Mouse (Mus musculus): ENCODE measurements at regions not wholly inside any gene's neighbourhood (a gene's known extent, or its start where the extent isn't known, plus 50 kb on each side); places are given as distances from the start of the nearest gene placed in this dataset.
"Not testable (repeated sequence)": the region's sequence is repeated elsewhere in the genome, so short reads cannot be mapped to it uniquely, and the experiment has no call there.

- Histone ChIP-seq H3K9me3 (replicated peaks; ENCODE audit: control insufficient read depth, low read length) (no peaks in the 10 kb centered on the region), H3K36me3 (ENCODE audit: control insufficient read depth, insufficient read depth, low read length) (no peaks in the 10 kb centered on the region), H3K9ac (ENCODE audit: low read length) (no peak overlapping the region), H3K4me3 (replicated peaks; ENCODE audit: low read length) (no peak overlapping the region), H3K4me2 (ENCODE audit: low read depth, low read length) (no peak overlapping the region), H3K27ac (ENCODE audit: low read length) (no peak overlapping the region), H3K27me3 (ENCODE audit: control insufficient read depth, insufficient read depth, low read length) (no peaks in the 10 kb centered on the region), H3K4me1 (ENCODE audit: control insufficient read depth, insufficient read depth, low read length) (peaks cover 9% of the 10 kb centered on the region)
- WGBS, result 77% methylated on average over 2 of the region's 2 CpGs
- ATAC-seq (ENCODE audit: insufficient read depth, low FRiP score), result no peak
Observed at GRCm38 (mm10) chr13:26158703-26159102, 611.3 kb downstream of the Hdgfl1 start.

- H3K36me3 ChIP-seq (ENCODE audit: control insufficient read depth, insufficient read depth, low read length), result no peaks in the 10 kb centered on the region
- H3K4me2 ChIP-seq (ENCODE audit: low read depth, low read length), result peak overlapping the region; percentile 0; the same call in 1 of the 2 replicates
- no peak overlapping the region for H3K4me3 ChIP-seq (replicated peaks; ENCODE audit: low read length)
- no peaks in the 10 kb centered on the region for H3K9me3 ChIP-seq (replicated peaks; ENCODE audit: control insufficient read depth, low read length)
- peak overlapping the region; percentile 16; the same call in 1 of the 2 replicates for H3K27ac ChIP-seq (ENCODE audit: low read length)
- H3K9ac ChIP-seq (ENCODE audit: low read length), result 0 out of 2 replicates have a peak overlapping the region, but pooled peaks have one; percentile 38
- ATAC-seq (ENCODE audit: insufficient read depth, low FRiP score), result peak; percentile 95
- H3K27me3 ChIP-seq (ENCODE audit: control insufficient read depth, insufficient read depth, low read length), result no peaks in the 10 kb centered on the region
- peaks cover 9% of the 10 kb centered on the region for H3K4me1 ChIP-seq (ENCODE audit: control insufficient read depth, insufficient read depth, low read length)
- 29% methylated on average over 12 of the region's 12 CpGs for WGBS
Observed at GRCm38 (mm10) chr13:26154701-26155471, 615.1 kb downstream of the Hdgfl1 start.

- Histone ChIP-seq H3K27ac (ENCODE audit: low read length) (no peak overlapping the region), H3K36me3 (ENCODE audit: control insufficient read depth, insufficient read depth, low read length) (no peaks in the 10 kb centered on the region), H3K4me3 (replicated peaks; ENCODE audit: low read length) (no peak overlapping the region), H3K9ac (ENCODE audit: low read length) (no peak overlapping the region), H3K9me3 (replicated peaks; ENCODE audit: control insufficient read depth, low read length) (no peaks in the 10 kb centered on the region), H3K4me1 (ENCODE audit: control insufficient read depth, insufficient read depth, low read length) (peaks cover 9% of the 10 kb centered on the region), H3K27me3 (ENCODE audit: control insufficient read depth, insufficient read depth, low read length) (no peaks in the 10 kb centered on the region), H3K4me2 (ENCODE audit: low read depth, low read length) (no peak overlapping the region)
- ATAC-seq (ENCODE audit: insufficient read depth, low FRiP score), result no peak
- WGBS, result 56% methylated on average over 1 of the region's 1 CpGs
Observed at GRCm38 (mm10) chr13:26154251-26154650, 615.7 kb downstream of the Hdgfl1 start.

- H3K27ac ChIP-seq (ENCODE audit: low read length), result no peak overlapping the region
- H3K4me1 ChIP-seq (ENCODE audit: control insufficient read depth, insufficient read depth, low read length), result peaks cover 9% of the 10 kb centered on the region
- WGBS, result 87% methylated on average over 2 of the region's 2 CpGs
- H3K4me2 ChIP-seq (ENCODE audit: low read depth, low read length), result no peak overlapping the region
- no peaks in the 10 kb centered on the region for H3K36me3 ChIP-seq (ENCODE audit: control insufficient read depth, insufficient read depth, low read length)
- no peak for ATAC-seq (ENCODE audit: insufficient read depth, low FRiP score)
- H3K27me3 ChIP-seq (ENCODE audit: control insufficient read depth, insufficient read depth, low read length), result no peaks in the 10 kb centered on the region
- H3K9me3 ChIP-seq (replicated peaks; ENCODE audit: control insufficient read depth, low read length), result no peaks in the 10 kb centered on the region
- no peak overlapping the region for H3K4me3 ChIP-seq (replicated peaks; ENCODE audit: low read length)
- no peak overlapping the region for H3K9ac ChIP-seq (ENCODE audit: low read length)
Observed at GRCm38 (mm10) chr13:26153093-26153492, 616.9 kb downstream of the Hdgfl1 start.

- Histone ChIP-seq H3K4me2 (ENCODE audit: low read depth, low read length) (no peak overlapping the region), H3K9ac (ENCODE audit: low read length) (no peak overlapping the region), H3K27me3 (ENCODE audit: control insufficient read depth, insufficient read depth, low read length) (no peaks in the 10 kb centered on the region), H3K36me3 (ENCODE audit: control insufficient read depth, insufficient read depth, low read length) (no peaks in the 10 kb centered on the region), H3K4me3 (replicated peaks; ENCODE audit: low read length) (no peak overlapping the region), H3K27ac (ENCODE audit: low read length) (no peak overlapping the region), H3K9me3 (replicated peaks; ENCODE audit: control insufficient read depth, low read length) (no peaks in the 10 kb centered on the region), H3K4me1 (ENCODE audit: control insufficient read depth, insufficient read depth, low read length) (peaks cover 5% of the 10 kb centered on the region; the same call in 1 of the 2 replicates)
- ATAC-seq (ENCODE audit: insufficient read depth, low FRiP score), result no peak
- WGBS, result 31% methylated on average over 1 of the region's 1 CpGs
Observed at GRCm38 (mm10) chr13:26150426-26150825, 619.5 kb downstream of the Hdgfl1 start.

GRCm38 (mm10) chr13:26142811-26143210, 627.2 kb downstream of the Hdgfl1 start:
- Histone ChIP-seq H3K9me3 (replicated peaks; ENCODE audit: control insufficient read depth, low read length) (no peaks in the 10 kb centered on the region), H3K4me3 (replicated peaks; ENCODE audit: low read length) (no peak overlapping the region), H3K4me1 (ENCODE audit: control insufficient read depth, insufficient read depth, low read length) (no peaks in the 10 kb centered on the region), H3K27ac (ENCODE audit: low read length) (no peak overlapping the region), H3K4me2 (ENCODE audit: low read depth, low read length) (no peak overlapping the region), H3K36me3 (ENCODE audit: control insufficient read depth, insufficient read depth, low read length) (no peaks in the 10 kb centered on the region), H3K9ac (ENCODE audit: low read length) (no peak overlapping the region), H3K27me3 (ENCODE audit: control insufficient read depth, insufficient read depth, low read length) (no peaks in the 10 kb centered on the region)
- 86% methylated on average over 2 of the region's 2 CpGs for WGBS
- no peak for ATAC-seq (ENCODE audit: insufficient read depth, low FRiP score)

- Histone ChIP-seq H3K4me2 (ENCODE audit: low read depth, low read length) (no peak overlapping the region), H3K9ac (ENCODE audit: low read length) (no peak overlapping the region), H3K27me3 (ENCODE audit: control insufficient read depth, insufficient read depth, low read length) (no peaks in the 10 kb centered on the region), H3K9me3 (replicated peaks; ENCODE audit: control insufficient read depth, low read length) (no peaks in the 10 kb centered on the region), H3K27ac (ENCODE audit: low read length) (no peak overlapping the region), H3K36me3 (ENCODE audit: control insufficient read depth, insufficient read depth, low read length) (no peaks in the 10 kb centered on the region), H3K4me3 (replicated peaks; ENCODE audit: low read length) (no peak overlapping the region), H3K4me1 (ENCODE audit: control insufficient read depth, insufficient read depth, low read length) (no peaks in the 10 kb centered on the region)
- no peak for ATAC-seq (ENCODE audit: insufficient read depth, low FRiP score)
- WGBS, result 54% methylated on average over 1 of the region's 1 CpGs
Observed at GRCm38 (mm10) chr13:26119363-26119762, 650.6 kb downstream of the Hdgfl1 start.

GRCm38 (mm10) chr13:26114136-26114535, 655.8 kb downstream of the Hdgfl1 start:
- Histone ChIP-seq H3K9ac (ENCODE audit: low read length) (no peak overlapping the region), H3K4me3 (replicated peaks; ENCODE audit: low read length) (no peak overlapping the region), H3K36me3 (ENCODE audit: control insufficient read depth, insufficient read depth, low read length) (no peaks in the 10 kb centered on the region), H3K27ac (ENCODE audit: low read length) (no peak overlapping the region), H3K4me2 (ENCODE audit: low read depth, low read length) (no peak overlapping the region), H3K9me3 (replicated peaks; ENCODE audit: control insufficient read depth, low read length) (no peaks in the 10 kb centered on the region), H3K27me3 (ENCODE audit: control insufficient read depth, insufficient read depth, low read length) (no peaks in the 10 kb centered on the region), H3K4me1 (ENCODE audit: control insufficient read depth, insufficient read depth, low read length) (no peaks in the 10 kb centered on the region)
- WGBS, result 86% methylated on average over 7 of the region's 7 CpGs
- ATAC-seq (ENCODE audit: insufficient read depth, low FRiP score), result no peak

- not testable (repeated sequence) for ATAC-seq (ENCODE audit: insufficient read depth, low FRiP score); H3K9ac ChIP-seq (ENCODE audit: low read length); H3K36me3 ChIP-seq (ENCODE audit: control insufficient read depth, insufficient read depth, low read length); H3K4me3 ChIP-seq (replicated peaks; ENCODE audit: low read length); H3K27me3 ChIP-seq (ENCODE audit: control insufficient read depth, insufficient read depth, low read length); H3K4me2 ChIP-seq (ENCODE audit: low read depth, low read length); H3K27ac ChIP-seq (ENCODE audit: low read length); H3K4me1 ChIP-seq (ENCODE audit: control insufficient read depth, insufficient read depth, low read length); H3K9me3 ChIP-seq (replicated peaks; ENCODE audit: control insufficient read depth, low read length)
- 67% methylated on average over 1 of the region's 1 CpGs for WGBS
Observed at GRCm38 (mm10) chr13:26113723-26114122, 656.2 kb downstream of the Hdgfl1 start.

Measured in stomach, embryonic 16.5 days (tissue).